Mouse (Mus musculus): ENCODE measurements at regions not wholly inside any gene's neighbourhood (a gene's known extent, or its start where the extent isn't known, plus 50 kb on each side); places are given as distances from the start of the nearest gene placed in this dataset.

DNA sequence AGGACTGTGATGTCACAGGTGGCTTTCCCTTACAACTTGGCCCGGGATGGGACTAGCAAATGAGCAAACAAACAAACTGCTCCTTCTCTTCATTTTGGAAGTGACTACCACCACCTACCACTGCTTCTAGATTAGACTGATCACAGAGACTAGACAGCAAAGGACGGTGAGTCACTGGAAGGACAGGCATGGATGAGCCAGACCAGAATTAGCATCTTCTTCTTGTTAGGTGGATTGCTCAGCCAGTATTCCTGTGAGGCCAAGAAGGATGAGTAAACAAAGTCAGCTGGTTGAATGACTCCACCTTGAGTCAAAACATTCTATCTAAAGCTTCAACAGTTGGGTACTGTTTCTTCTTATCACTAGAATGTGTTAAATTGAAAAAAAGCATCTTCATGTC is 385.1 kb upstream of the Mon1b start:
- Histone ChIP-seq H3K36me3 (replicated peaks) (no peaks in the 10 kb centered on the region), H3K9me3 (no peaks in the 10 kb centered on the region), H3K27ac (replicated peaks) (no peak overlapping the region), H3K27me3 (replicated peaks; ENCODE audit: low read depth, poor library complexity, severe bottlenecking) (no peaks in the 10 kb centered on the region), H3K4me3 (no peak overlapping the region), H3K4me1 (no peaks in the 10 kb centered on the region)
- WGBS = 81% methylated on average over 2 of the region's 2 CpGs
- no peak for DNase-seq (ENCODE audit: low spot score)

DNA sequence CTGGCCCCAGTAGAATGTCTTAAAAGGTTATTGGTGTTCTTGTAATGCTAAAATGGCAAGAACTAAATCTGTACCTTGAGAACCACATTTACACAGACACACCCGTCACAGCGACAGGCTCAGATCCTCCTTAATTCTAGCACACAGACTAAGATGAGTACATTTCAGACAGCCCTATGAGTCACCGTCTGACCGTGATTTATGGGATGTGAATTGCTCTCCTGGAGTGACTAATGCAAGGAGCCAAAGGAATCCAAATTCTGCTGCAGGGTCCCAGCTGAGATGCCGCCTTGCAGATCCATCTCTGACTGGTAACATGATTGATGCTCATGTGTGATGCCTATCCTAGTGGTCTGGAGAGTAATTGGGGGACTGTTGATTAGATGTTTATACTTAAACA is 381.3 kb upstream of the Mon1b start:
- no peak for DNase-seq (ENCODE audit: low spot score)
- Histone ChIP-seq H3K4me1 (no peaks in the 10 kb centered on the region), H3K9me3 (no peaks in the 10 kb centered on the region), H3K27me3 (replicated peaks; ENCODE audit: low read depth, poor library complexity, severe bottlenecking) (no peaks in the 10 kb centered on the region), H3K36me3 (replicated peaks) (no peaks in the 10 kb centered on the region), H3K27ac (replicated peaks) (no peak overlapping the region), H3K4me3 (no peak overlapping the region)
- 89% methylated on average over 5 of the region's 5 CpGs for WGBS

DNA sequence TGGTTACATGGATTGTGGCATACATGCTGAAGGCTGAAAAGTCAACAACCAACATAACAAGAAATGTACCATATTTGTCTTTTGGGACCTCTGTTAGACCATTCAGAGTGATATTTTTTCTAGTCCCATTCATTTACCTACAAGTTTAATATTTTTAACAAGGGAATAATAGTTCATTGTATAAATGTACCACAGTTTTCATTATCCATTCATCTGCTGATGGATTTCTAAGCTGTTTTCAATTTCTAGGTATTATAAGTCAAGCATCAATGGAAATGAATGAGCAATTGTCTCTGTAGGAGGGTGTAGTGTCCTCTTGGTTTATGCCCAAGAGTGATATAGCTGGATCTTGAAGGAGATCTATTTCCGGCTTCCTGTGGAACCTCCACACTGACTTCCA is 375.9 kb upstream of the Mon1b start:
- Histone ChIP-seq H3K36me3 (replicated peaks) (no peaks in the 10 kb centered on the region), H3K27ac (replicated peaks) (no peak overlapping the region), H3K4me3 (no peak overlapping the region), H3K27me3 (replicated peaks; ENCODE audit: low read depth, poor library complexity, severe bottlenecking) (no peaks in the 10 kb centered on the region), H3K9me3 (no peaks in the 10 kb centered on the region), H3K4me1 (no peaks in the 10 kb centered on the region)
- DNase-seq (ENCODE audit: low spot score) = no peak
- 92% methylated on average over 1 of the region's 1 CpGs for WGBS

DNA sequence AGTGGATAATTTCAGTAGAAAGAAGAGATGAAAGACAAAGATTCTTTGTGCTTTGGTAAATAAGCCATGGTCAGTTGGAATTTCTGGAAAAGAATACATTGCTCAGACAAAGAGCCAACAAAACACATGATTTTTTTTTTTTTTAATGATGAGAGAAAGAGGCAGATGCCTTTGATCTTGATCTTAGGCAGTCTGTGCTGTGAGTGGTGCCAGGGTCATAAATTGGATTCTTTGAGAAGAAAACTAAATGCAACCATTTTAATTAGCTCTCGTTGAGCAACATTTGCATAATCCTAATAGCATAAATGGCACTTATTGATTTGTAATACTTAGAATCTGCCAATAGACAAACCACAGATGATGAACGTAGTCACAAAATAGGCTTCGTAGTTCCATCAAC is 372.1 kb upstream of the Mon1b start:
- Histone ChIP-seq H3K4me3 (no peak overlapping the region), H3K4me1 (no peaks in the 10 kb centered on the region), H3K36me3 (replicated peaks) (no peaks in the 10 kb centered on the region), H3K27ac (replicated peaks) (no peak overlapping the region), H3K9me3 (no peaks in the 10 kb centered on the region), H3K27me3 (replicated peaks; ENCODE audit: low read depth, poor library complexity, severe bottlenecking) (no peaks in the 10 kb centered on the region)
- DNase-seq (ENCODE audit: low spot score) = no peak
- 80% methylated on average over 3 of the region's 3 CpGs for WGBS

DNA sequence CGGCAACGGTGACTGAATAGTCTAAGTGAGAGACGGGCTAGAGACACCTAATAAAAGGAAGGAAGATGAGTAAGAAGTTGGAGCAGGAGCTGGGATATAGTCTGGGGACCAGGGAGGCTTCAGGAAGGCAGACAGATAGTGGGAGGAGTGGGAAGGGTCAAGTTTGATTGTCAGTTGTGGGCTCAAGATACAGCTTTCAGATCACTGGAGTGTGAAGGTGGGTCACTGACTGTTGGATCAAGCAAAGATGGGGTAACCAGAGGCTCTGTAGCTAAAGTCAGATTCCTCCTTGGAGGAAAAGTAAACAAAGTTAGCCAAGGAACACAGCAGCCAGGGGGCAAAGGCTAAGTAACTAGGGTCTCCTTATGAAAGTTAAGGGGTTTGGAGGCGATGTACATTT is 364.1 kb upstream of the Mon1b start:
- Histone ChIP-seq H3K4me1 (no peaks in the 10 kb centered on the region), H3K9me3 (no peaks in the 10 kb centered on the region), H3K36me3 (replicated peaks) (no peaks in the 10 kb centered on the region), H3K27ac (replicated peaks) (no peak overlapping the region), H3K4me3 (no peak overlapping the region), H3K27me3 (replicated peaks; ENCODE audit: low read depth, poor library complexity, severe bottlenecking) (no peaks in the 10 kb centered on the region)
- DNase-seq (ENCODE audit: low spot score) = no peak
- 92% methylated on average over 4 of the region's 4 CpGs for WGBS

DNA sequence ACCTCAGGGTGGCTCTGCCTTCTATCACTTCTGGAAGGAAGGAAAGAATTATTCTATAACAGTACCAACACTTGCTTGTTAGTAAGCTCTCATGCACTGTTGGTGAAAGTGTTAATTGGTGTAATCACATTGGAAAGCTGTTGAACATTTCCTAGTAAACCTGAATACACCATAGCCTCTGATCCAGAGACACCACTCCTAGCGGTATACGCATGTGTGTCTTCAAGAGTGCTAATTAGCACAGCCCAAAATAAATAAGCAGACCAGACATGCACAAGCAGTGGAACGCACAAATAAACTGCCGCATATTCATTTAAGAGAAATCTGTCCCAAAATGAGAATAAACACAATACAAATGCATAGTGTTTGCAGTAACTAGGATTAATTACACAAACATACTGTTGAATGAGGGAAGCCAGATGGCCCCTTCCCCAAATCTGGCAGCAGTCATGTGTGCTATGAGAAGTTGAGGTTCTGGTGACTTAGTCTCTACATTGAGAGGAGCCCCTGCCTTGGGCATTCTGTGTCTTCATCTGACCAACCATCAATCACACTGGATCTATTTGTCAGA is 335.0 kb upstream of the Mon1b start:
- no peak overlapping the region for H3K4me3 ChIP-seq
- no peaks in the 10 kb centered on the region for H3K27me3 ChIP-seq (replicated peaks; ENCODE audit: low read depth, poor library complexity, severe bottlenecking)
- WGBS = 93% methylated on average over 4 of the region's 4 CpGs
- no peaks in the 10 kb centered on the region for H3K4me1 ChIP-seq
- H3K36me3 ChIP-seq (replicated peaks) = no peaks in the 10 kb centered on the region
- no peak for DNase-seq (ENCODE audit: low spot score)
- no peak overlapping the region for H3K27ac ChIP-seq (replicated peaks)
- no peaks in the 10 kb centered on the region for H3K9me3 ChIP-seq

DNA sequence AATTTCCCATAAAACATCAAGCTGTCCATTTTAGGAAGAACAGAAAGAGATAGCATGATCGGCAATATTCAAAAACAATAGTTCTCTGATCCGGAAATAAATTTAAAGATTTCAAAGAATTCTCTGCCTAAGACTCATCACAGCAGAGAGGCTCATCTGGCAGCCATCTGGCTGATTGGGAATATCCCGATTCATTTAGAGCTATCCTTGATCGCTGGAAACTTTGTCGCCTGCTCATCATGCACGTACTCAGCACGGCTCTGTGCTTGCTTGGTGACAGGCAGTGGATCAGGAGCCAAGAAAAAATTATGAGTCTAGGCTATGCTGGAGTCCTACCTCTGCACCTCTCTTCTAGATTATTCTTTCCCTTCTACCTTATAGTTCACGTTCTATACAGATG is 332.0 kb upstream of the Mon1b start:
- no peak overlapping the region for H3K4me3 ChIP-seq
- H3K9me3 ChIP-seq = no peaks in the 10 kb centered on the region
- H3K36me3 ChIP-seq (replicated peaks) = no peaks in the 10 kb centered on the region
- H3K27ac ChIP-seq (replicated peaks) = no peak overlapping the region
- no peaks in the 10 kb centered on the region for H3K4me1 ChIP-seq
- 76% methylated on average over 8 of the region's 8 CpGs for WGBS
- no peak for DNase-seq (ENCODE audit: low spot score)
- H3K27me3 ChIP-seq (replicated peaks; ENCODE audit: low read depth, poor library complexity, severe bottlenecking) = no peaks in the 10 kb centered on the region

DNA sequence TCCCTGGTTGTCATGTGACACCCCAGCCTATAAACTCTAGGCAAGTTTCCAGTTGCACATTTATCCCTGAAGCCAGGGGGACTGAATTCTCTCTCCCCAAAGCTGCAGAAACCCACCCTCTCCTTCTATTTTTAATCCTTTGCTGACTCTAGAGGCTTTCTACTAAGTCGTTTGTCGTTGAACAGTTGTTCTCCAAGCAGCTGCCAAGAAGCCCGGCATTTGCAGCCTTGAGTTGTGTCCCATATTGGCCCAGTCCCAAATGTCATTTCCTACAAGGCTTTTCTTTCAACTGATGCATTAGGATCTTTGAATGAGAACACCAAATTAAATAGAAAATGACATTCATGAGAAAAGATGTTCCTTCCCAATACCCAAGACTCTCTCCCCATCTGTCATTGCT is 318.2 kb upstream of the Mon1b start:
- Histone ChIP-seq H3K27ac (replicated peaks) (no peak overlapping the region), H3K4me1 (no peaks in the 10 kb centered on the region), H3K9me3 (no peaks in the 10 kb centered on the region), H3K4me3 (no peak overlapping the region), H3K36me3 (replicated peaks) (no peaks in the 10 kb centered on the region), H3K27me3 (replicated peaks; ENCODE audit: low read depth, poor library complexity, severe bottlenecking) (no peaks in the 10 kb centered on the region)
- DNase-seq (ENCODE audit: low spot score) = no peak
- 87% methylated on average over 3 of the region's 3 CpGs for whole genome bisulfite sequencing

DNA sequence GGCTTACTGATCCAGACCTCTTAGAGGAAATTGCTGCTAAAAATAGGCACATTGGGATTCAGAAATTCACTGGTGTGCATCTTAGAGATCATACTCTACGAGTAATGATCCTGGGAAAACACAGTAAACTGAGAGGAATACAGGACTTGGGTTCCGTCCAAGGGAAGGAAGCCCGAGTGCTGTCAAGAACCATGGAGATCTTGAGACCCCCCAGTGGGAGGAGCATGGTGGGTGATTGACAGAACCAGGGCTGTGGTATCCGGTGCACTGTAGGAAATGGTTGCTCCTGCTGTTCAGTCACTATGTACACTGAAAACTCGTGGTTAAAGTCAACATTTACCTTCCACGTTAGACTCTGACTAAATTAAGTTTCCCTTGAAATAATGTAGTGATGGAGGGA is 303.8 kb upstream of the Mon1b start:
- no peaks in the 10 kb centered on the region for H3K36me3 ChIP-seq (replicated peaks)
- no peak overlapping the region for H3K27ac ChIP-seq (replicated peaks)
- 74% methylated on average over 6 of the region's 6 CpGs for WGBS
- H3K9me3 ChIP-seq = no peaks in the 10 kb centered on the region
- no peak for DNase-seq (ENCODE audit: low spot score)
- peaks cover 4% of the 10 kb centered on the region for H3K4me1 ChIP-seq
- no peaks in the 10 kb centered on the region for H3K27me3 ChIP-seq (replicated peaks; ENCODE audit: low read depth, poor library complexity, severe bottlenecking)
- no peak overlapping the region for H3K4me3 ChIP-seq

DNA sequence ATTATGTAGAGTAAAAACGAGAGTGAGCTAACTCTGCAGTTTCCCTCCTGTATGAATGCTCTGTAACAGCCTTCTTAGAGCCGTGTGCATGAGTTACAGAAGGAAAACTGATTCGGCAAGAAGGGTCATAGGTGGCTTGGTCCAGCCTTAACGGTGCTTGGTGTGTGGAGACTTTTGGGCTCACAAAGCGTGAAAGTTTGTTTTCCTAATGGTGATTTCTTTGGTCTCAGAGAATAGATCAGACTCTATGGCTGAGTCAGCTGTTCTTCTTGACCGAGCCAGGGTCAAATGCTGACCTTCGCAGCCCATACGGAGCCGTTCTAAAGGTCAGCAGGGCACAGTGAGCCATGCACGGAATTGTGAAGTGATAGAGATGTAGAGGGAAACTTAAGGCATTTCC is 294.1 kb upstream of the Mon1b start:
- H3K4me3 ChIP-seq = no peak overlapping the region
- 26% methylated on average over 10 of the region's 10 CpGs for WGBS
- peaks cover 9% of the 10 kb centered on the region for H3K4me1 ChIP-seq
- H3K9me3 ChIP-seq = no peaks in the 10 kb centered on the region
- peak; percentile 21 for DNase-seq (ENCODE audit: low spot score)
- H3K36me3 ChIP-seq (replicated peaks) = no peaks in the 10 kb centered on the region
- H3K27ac ChIP-seq (replicated peaks) = no peak overlapping the region
- H3K27me3 ChIP-seq (replicated peaks; ENCODE audit: low read depth, poor library complexity, severe bottlenecking) = no peaks in the 10 kb centered on the region

DNA sequence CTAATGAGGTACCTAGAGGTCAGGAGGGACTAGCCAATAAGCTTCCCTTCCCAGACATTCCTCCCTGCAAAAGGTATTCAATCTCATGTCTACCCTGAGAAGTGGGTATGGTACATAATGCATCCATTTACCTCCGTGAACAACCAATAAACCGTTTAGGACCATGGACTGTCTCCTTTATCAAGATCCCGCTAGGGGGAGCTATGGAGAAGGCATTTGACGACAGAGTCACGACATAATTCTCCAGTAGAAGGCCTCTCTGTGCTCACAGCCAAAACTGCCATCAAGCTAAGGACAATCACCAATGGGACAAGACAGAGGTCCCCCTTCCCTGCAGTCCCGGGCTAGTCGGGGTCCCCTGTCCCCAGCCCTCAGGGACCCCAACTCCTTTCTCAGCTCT is 273.5 kb upstream of the Mon1b start:
- 61% methylated on average over 7 of the region's 7 CpGs for WGBS
- Histone ChIP-seq H3K9me3 (no peaks in the 10 kb centered on the region), H3K4me3 (no peak overlapping the region), H3K4me1 (no peaks in the 10 kb centered on the region), H3K27me3 (replicated peaks; ENCODE audit: low read depth, poor library complexity, severe bottlenecking) (no peaks in the 10 kb centered on the region), H3K27ac (replicated peaks) (no peak overlapping the region), H3K36me3 (replicated peaks) (no peaks in the 10 kb centered on the region)
- no peak for DNase-seq (ENCODE audit: low spot score)

DNA sequence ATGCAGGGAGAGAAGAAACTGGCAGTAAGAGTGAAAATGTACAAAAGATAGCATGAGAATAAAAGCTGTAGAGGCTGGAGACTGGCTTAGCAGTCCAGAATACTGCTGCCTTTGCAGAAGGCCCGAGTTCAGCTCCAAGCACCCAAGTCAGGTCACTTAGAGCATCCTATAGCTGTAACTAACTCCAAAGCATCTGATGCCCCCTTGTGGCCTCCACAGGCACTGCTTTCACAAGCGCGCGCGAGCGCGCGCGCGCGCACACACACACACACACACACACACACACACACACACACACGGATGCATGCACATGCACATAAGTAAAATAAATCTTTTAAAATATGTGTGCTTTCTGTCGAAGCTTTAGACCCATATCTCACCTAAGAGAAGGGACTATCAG is 271.2 kb upstream of the Mon1b start:
- Histone ChIP-seq H3K27ac (replicated peaks) (no peak overlapping the region), H3K9me3 (no peaks in the 10 kb centered on the region), H3K27me3 (replicated peaks; ENCODE audit: low read depth, poor library complexity, severe bottlenecking) (no peaks in the 10 kb centered on the region), H3K4me1 (no peaks in the 10 kb centered on the region), H3K36me3 (replicated peaks) (no peaks in the 10 kb centered on the region), H3K4me3 (no peak overlapping the region)
- no peak for DNase-seq (ENCODE audit: low spot score)
- 93% methylated on average over 13 of the region's 13 CpGs for WGBS

DNA sequence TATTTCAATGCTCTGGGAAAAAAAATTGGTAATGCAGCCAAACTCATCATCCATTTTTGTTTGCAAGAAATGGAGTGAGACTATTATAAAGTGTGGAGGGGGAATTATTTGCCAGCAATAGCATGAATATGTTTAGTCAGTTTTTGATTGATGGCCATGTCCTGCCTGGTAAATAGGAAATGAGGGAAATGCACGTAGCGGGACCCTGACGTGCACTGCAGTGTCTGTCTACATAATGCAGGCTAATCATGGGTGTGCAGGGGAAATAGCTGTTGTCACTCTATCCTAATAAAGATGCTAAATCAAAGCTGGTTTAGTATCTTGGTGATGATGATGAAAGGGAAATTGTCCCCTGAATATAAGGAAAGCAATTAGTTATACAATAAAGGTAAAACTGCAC is 251.9 kb upstream of the Mon1b start:
- Histone ChIP-seq H3K9me3 (no peaks in the 10 kb centered on the region), H3K27ac (replicated peaks) (no peak overlapping the region), H3K4me3 (no peak overlapping the region), H3K27me3 (replicated peaks; ENCODE audit: low read depth, poor library complexity, severe bottlenecking) (no peaks in the 10 kb centered on the region), H3K36me3 (replicated peaks) (no peaks in the 10 kb centered on the region), H3K4me1 (no peaks in the 10 kb centered on the region)
- WGBS = 62% methylated on average over 3 of the region's 3 CpGs
- no peak for DNase-seq (ENCODE audit: low spot score)

DNA sequence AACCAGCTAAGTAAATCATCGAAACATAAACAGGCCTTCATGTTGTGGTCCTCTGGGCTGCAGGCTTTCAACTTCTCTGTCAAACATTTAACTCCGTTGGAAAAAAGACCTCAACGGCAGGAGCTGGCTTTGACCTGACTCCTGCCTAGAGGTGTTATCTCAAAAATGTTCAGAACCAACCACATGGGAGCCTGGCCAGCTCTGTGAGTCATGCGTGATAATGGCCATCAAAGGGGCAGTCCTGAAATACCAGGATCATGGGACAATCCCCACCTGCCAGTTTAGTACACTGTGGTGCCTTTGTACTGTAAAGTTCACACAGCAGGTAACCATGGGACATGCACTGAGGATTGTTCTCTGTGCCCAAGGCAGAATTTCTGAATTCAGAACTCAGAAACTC is 251.4 kb upstream of the Mon1b start:
- DNase-seq (ENCODE audit: low spot score) = no peak
- no peak overlapping the region for H3K27ac ChIP-seq (replicated peaks)
- 77% methylated on average over 4 of the region's 4 CpGs for WGBS
- no peaks in the 10 kb centered on the region for H3K4me1 ChIP-seq
- H3K4me3 ChIP-seq = no peak overlapping the region
- H3K27me3 ChIP-seq (replicated peaks; ENCODE audit: low read depth, poor library complexity, severe bottlenecking) = no peaks in the 10 kb centered on the region
- no peaks in the 10 kb centered on the region for H3K9me3 ChIP-seq
- H3K36me3 ChIP-seq (replicated peaks) = no peaks in the 10 kb centered on the region
